Mouse (Mus musculus) neutrophil, adult 5-6 weeks (primary cell): ENCODE measurements at regions not wholly inside any gene's neighbourhood (a gene's known extent, or its start where the extent isn't known, plus 50 kb on each side); places are given as distances from the start of the nearest gene placed in this dataset.

ENCODE experiments used
- ATAC-seq: fragments of 151-379, 151-347 bp; 2 replicates; pipeline ENCODE4 v1.8.0; 2017; ENCODE audit warnings: mild to moderate bottlenecking, moderate TSS enrichment; ENCODE audit not compliant: insufficient number of reproducible peaks, poor library complexity, low FRiP score, severe bottlenecking; ENCODE audit errors: extremely low read depth

- no peak for ATAC-seq
Measured at GRCm38 (mm10) chr12:118457493-118458408, 156.5 kb upstream of the Sp4 start.

- ATAC-seq, result no peak
Measured at GRCm38 (mm10) chr12:118455609-118456008, 154.4 kb upstream of the Sp4 start.

GRCm38 (mm10) chr12:118439626-118440025 lies 138.4 kb upstream of the Sp4 start:
- ATAC-seq, result no peak

- ATAC-seq, result no peak
Measured at GRCm38 (mm10) chr12:118438882-118439281, 137.6 kb upstream of the Sp4 start.

GRCm38 (mm10) chr12:118432703-118433102 lies 131.5 kb upstream of the Sp4 start:
- ATAC-seq, result no peak

- ATAC-seq, result no peak
Measured at GRCm38 (mm10) chr12:118428384-118428783, 127.1 kb upstream of the Sp4 start.

- no peak for ATAC-seq
Measured at GRCm38 (mm10) chr12:118415956-118416355, 114.7 kb upstream of the Sp4 start.

GRCm38 (mm10) chr12:118411767-118412430 lies 110.7 kb upstream of the Sp4 start:
- peak; percentile 85 for ATAC-seq

GRCm38 (mm10) chr12:118410917-118411316 lies 109.7 kb upstream of the Sp4 start:
- ATAC-seq, result no peak

GRCm38 (mm10) chr12:118405135-118405534 lies 103.9 kb upstream of the Sp4 start:
- no peak for ATAC-seq

- no peak for ATAC-seq
Measured at GRCm38 (mm10) chr12:118404171-118404570, 102.9 kb upstream of the Sp4 start.

- ATAC-seq, result no peak
Measured at GRCm38 (mm10) chr12:118403519-118404087, 102.4 kb upstream of the Sp4 start.

GRCm38 (mm10) chr12:118401377-118401776 lies 100.1 kb upstream of the Sp4 start:
- no peak for ATAC-seq

- ATAC-seq, result no peak
Measured at GRCm38 (mm10) chr12:118391654-118392053, 90.4 kb upstream of the Sp4 start.

- ATAC-seq, result no peak
Measured at GRCm38 (mm10) chr12:118381013-118381412, 79.8 kb upstream of the Sp4 start.

GRCm38 (mm10) chr12:118377898-118378297 lies 76.7 kb upstream of the Sp4 start:
- ATAC-seq, result no peak

GRCm38 (mm10) chr12:118376521-118377493 lies 75.6 kb upstream of the Sp4 start:
- ATAC-seq, result peak; percentile 89

- ATAC-seq, result no peak
Measured at GRCm38 (mm10) chr12:118373250-118373649, 72.0 kb upstream of the Sp4 start.

GRCm38 (mm10) chr12:118371905-118372304 lies 70.7 kb upstream of the Sp4 start:
- no peak for ATAC-seq
